Mouse (Mus musculus): ENCODE measurements around the gene Slc43a2. TPM values are rescaled to one million over a fixed set of nuclear protein-coding genes. Genes with fewer than 3 reads are reported as not detected.

The Slc43a2 gene
- total RNA-seq, 4 experiments from 2014 or later: 22.5 to 29.8 (median 23.2) TPM

GRCm38 (mm10) chr11:75610021-75610420 is 78.5 kb downstream of the Slc43a2 start:
- DNase-seq: no peak

- no peak for DNase-seq
These were observed 83.3 kb downstream of the Slc43a2 start for GRCm38 (mm10) chr11:75614769-75615168.

- DNase-seq: no peak
These were observed 84.1 kb downstream of the Slc43a2 start for GRCm38 (mm10) chr11:75615556-75615955.

GRCm38 (mm10) chr11:75619133-75619532 is 87.6 kb downstream of the Slc43a2 start:
- DNase-seq: no peak

- peak; percentile 84 for DNase-seq
These were observed 88.8 kb downstream of the Slc43a2 start for GRCm38 (mm10) chr11:75620136-75620780.

GRCm38 (mm10) chr11:75621426-75621825 is 89.9 kb downstream of the Slc43a2 start:
- DNase-seq: no peak

GRCm38 (mm10) chr11:75622588-75623329 is 91.3 kb downstream of the Slc43a2 start:
- no peak for DNase-seq

- DNase-seq: no peak
These were observed 92.6 kb downstream of the Slc43a2 start for GRCm38 (mm10) chr11:75624102-75624554.

- DNase-seq: no peak
These were observed 94.3 kb downstream of the Slc43a2 start for GRCm38 (mm10) chr11:75625820-75626219.

Small RNA genes lying within 50 kb of the gene (microRNA-seq; reads per million reads assigned to microRNA genes)
- 0 reads per million in 2 experiments for gene Mir3971

Other genes with a start within 250 kb of the Slc43a2 start
- gene Rpa1, start 183.4 kb upstream of the Slc43a2 start, total RNA-seq (2022): 10 to 100 TPM; 50.9 to 72.8 (median 62.3) TPM
- 10 to 100 TPM; 10.2 to 23.6 (median 14.8) TPM for gene Smyd4, start 183.3 kb upstream of the Slc43a2 start, total RNA-seq (2022)
- 10 to 100 TPM in 3 of 4 experiments, 1 to 10 TPM in 1; 9.0 to 31.5 (median 14.5) TPM for gene Serpinf1, start 109.0 kb upstream of the Slc43a2 start, total RNA-seq (2022)
- under 1 TPM in 3 of 4 experiments, not detected in 1; 0.31 to 0.41 (median 0.38) TPM for gene Serpinf2, start 92.1 kb upstream of the Slc43a2 start, total RNA-seq (2022)
- 10 to 100 TPM; 19.3 to 21.7 (median 20.2) TPM for gene Wdr81, start 77.0 kb upstream of the Slc43a2 start, total RNA-seq (2022)
- 10 to 100 TPM; 10.1 to 16.7 (median 13.1) TPM for gene Tlcd2, start 70.0 kb upstream of the Slc43a2 start, total RNA-seq (2022)
- 100 to 1,000 TPM; 155 to 170 (median 167) TPM for gene Prpf8, start 44.9 kb upstream of the Slc43a2 start, total RNA-seq (2022)
- 1 to 10 TPM; 3.6 to 8.9 (median 8.0) TPM for gene Rilp, start 21.6 kb upstream of the Slc43a2 start, total RNA-seq (2022)
- gene Scarf1, start 18.2 kb upstream of the Slc43a2 start, total RNA-seq (2022): 1 to 10 TPM; 6.0 to 9.4 (median 7.2) TPM
- gene Pitpna, start 56.4 kb downstream of the Slc43a2 start, total RNA-seq (2022): 100 to 1,000 TPM; 172 to 186 (median 176) TPM
- 10 to 100 TPM; 46.2 to 62.5 (median 53.6) TPM for gene Inpp5k, start 99.3 kb downstream of the Slc43a2 start, total RNA-seq (2022)
- gene Myo1c, start 118.8 kb downstream of the Slc43a2 start, total RNA-seq (2022): 100 to 1,000 TPM; 151 to 208 (median 180) TPM
- gene Crk, start 147.6 kb downstream of the Slc43a2 start, total RNA-seq (2022): 100 to 1,000 TPM; 115 to 125 (median 117) TPM
- gene Ywhae, start 201.2 kb downstream of the Slc43a2 start, total RNA-seq (2022): 100 to 1,000 TPM; 600 to 760 (median 717) TPM

Data from adrenal gland, adult 8-10 months (tissue).